Mouse (Mus musculus) thymus, postnatal 0 days (tissue): ENCODE data around the gene Sh3glb2. TPM values are rescaled to one million over a fixed set of nuclear protein-coding genes. Genes with fewer than 3 reads are reported as not detected.

Experiments
- DNase-seq: peaks from one replicate; pipeline ENCODE4 v3.0.0-alpha.2; 2015; ENCODE audit warnings: low spot score
- microRNA-seq: library from miRNA; unstranded; fragments of <30 nt; microRNA quantifications from one replicate; pipeline ENCODE4, GENCODE M21; 2016; ENCODE audit warnings: borderline number of aligned reads
- polyA plus RNA-seq: library from polyadenylated mRNA; unstranded; fragments of >200 nt; fragmentation: Nextera tagmentation; extraction: Ambion mirVana; gene quantifications from 2 replicates; pipeline ENCODE4 v1.2.1, GENCODE M21; 2015

Sh3glb2 gene
- polyA plus RNA-seq, 1 experiment from 2014 or later = 66.9 TPM

DNA sequence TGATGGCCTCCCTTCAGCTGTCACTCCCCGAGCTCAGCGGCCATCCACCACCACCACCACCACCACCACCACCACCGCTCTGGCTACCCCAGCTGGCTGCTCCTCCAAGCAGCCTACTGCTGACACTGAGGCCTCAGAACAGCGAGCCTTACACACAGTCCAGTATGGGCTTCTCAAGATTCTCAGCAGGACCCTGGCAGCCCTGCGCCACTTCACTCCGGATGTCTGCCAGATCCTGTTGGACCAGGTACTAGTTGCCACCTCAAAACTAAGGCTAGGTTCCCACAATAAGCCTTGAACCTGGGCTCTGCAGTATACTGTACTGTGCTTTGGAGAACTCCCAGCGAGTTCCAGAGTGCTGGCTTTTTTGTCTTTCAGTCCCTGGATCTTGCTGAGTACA is 16.6 kb downstream of the Sh3glb2 start:
- no peak for DNase-seq

DNA sequence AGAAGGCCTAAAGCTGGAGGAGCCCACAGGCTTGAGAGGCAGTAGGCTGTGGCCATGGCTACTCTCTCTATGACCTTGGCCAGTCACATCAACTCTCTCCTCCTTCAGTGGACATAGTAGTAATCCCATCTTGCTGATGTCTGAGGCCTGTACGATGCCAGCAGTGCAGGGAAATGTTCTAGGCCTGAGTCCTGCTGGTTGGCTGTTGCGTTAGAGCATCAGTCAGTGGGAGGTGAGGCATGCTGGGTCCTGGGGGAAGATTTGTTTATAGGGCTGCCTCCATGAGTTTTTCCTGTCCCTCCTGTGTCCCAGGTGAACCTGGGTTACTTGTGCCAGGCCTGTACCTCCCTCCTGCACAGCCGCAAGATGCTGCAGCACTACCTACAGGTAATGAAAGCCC is 17.1 kb downstream of the Sh3glb2 start:
- DNase-seq = no peak

DNA sequence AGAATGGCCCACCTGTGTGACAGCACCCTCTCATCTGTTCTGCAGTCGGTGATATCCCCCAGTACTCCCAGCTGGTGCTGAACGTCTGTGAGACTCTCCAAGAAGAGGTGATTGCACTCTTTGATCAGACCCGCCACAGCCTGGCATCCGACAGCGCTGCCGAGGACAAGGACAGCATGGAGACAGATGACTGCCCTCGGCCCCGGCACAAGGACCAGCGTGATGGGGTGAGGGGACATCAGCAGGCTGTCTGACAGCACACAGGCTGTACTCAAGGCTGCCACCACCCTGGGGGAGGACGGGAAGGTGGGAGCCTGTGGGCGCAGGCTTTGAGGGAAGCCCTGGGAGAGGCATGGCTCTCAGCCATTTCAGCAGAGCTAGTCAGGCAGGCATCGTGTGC is 22.0 kb downstream of the Sh3glb2 start:
- no peak for DNase-seq

GRCm38 (mm10) chr2:30336174-30336915 is 22.8 kb downstream of the Sh3glb2 start:
- no peak for DNase-seq

- DNase-seq = no peak
Observed at GRCm38 (mm10) chr2:30335324-30335723, 23.8 kb downstream of the Sh3glb2 start.

- DNase-seq = no peak
Observed at GRCm38 (mm10) chr2:30328791-30329190, 30.3 kb downstream of the Sh3glb2 start.

GRCm38 (mm10) chr2:30327276-30327675 is 31.9 kb downstream of the Sh3glb2 start:
- no peak for DNase-seq

- no peak for DNase-seq
Observed at GRCm38 (mm10) chr2:30325296-30325695, 33.8 kb downstream of the Sh3glb2 start.

- DNase-seq = no peak
Observed at GRCm38 (mm10) chr2:30323111-30323510, 36.0 kb downstream of the Sh3glb2 start.

DNA sequence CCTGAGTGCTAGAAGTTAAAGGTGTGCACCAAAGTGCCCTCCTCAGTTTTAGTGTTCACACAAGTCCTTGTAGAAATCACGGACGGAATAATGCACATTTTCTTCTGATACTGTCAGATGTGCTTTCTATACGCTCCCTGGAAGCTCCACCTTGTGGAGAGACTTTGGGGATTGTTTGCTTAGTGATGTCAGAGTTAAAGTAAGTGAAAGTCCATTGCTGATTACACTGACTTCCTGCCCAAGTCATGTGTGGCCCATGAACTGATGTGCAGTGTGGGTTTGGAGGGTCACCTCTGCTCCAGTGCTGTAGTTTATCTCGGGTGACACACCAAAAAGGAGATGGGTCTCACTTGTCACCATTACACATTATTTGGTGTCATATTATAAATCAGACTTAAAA is 39.9 kb downstream of the Sh3glb2 start:
- no peak for DNase-seq

DNA sequence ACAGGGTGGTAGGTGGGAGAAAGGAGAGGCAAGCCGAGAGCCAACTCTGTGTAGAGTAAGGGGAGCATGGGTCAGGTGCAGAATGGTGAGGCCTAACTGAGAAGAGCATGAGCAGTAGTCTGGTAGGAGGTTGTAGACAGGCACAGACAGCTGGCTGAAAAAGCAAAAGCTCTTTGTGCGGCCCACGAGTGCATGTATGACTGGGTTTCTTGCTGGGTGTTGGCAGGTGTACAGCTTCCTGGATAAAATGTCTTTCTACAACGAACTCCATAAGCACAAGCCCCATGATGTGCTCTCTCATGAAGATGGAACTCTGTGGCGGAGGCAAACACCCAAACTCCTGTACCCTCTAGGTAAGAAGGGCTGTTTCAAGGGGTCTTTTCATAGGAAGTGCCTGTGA is 42.2 kb downstream of the Sh3glb2 start:
- no peak for DNase-seq

- no peak for DNase-seq
Observed at GRCm38 (mm10) chr2:30316136-30316535, 43.0 kb downstream of the Sh3glb2 start.

DNA sequence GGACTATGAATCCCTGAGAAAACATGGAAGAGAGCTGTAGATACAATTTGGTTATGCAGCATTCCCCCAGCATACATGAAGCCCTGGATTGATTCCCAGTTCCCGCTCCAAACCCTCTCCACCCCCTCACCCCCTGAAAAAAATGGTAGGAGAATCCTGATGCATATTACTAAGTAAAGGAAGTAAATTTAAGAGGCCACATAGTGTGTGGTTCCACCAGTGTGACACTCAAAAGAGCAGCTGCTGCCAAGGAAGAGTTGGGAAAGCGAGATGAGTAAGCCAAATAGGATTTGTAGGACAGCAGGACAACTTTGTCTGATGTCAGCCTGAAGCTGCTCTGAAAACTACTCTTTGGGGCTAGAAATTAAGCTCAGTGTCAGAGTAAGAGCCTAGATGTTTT is 47.7 kb downstream of the Sh3glb2 start:
- DNase-seq = no peak

DNA sequence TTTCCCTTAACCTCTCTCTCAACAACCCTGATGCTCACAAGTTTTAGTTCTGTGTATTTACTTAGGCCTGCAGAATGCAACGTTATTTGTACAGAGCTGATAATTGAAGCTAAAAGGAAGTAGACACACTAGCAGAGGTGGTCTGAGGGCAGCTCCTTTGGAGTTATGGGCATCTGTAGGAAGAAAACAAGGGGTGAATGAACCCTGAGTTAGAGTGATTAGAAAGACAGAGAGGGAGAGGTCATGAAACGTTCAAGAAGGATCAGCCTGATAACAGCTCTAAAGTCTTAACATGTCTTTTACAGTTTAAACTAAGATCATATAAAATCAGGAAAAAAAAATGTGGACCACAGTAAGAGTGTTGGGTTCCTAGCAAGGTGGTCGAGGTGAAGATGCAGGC is 49.8 kb downstream of the Sh3glb2 start:
- DNase-seq = no peak

DNA sequence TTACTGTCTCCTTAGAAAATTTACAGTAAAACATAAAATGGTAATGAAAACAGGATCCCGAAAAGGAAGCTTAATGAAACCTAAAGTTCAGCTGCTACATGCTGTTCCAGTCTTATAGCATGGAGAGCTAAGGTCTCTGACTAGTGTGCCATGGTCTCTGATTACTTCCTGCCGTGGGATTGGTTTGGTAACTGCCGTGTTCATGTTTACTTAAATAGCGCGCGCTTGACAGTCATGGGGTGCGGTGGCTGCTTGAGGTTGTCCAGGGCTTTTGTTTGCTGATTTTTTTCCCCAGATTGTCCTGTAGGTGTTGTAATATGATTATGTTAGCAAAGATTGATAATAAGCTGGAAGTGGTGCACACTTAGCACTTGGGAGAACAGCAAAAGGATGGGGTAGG is 53.0 kb downstream of the Sh3glb2 start:
- DNase-seq = no peak

DNA sequence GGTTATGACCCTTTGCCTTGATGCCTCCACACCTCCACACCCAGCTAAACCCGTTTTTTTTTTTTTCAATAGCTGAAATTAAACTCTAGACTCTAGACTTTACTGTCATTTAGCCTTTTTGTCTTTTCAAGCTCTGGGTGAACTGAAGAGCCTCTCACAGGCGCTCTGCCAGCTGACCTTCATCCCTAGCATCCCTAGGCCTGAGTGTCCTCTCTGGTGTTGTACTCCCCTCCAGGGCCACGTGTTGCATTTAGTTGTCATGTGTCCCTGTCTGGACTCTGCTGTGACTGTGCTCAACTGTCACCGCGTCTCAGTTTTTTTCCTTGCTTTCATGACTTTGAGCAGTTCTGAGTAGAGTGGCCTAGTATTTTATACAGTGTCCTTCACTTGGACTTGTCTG is 59.2 kb downstream of the Sh3glb2 start:
- no peak for DNase-seq

GRCm38 (mm10) chr2:30299525-30299924 is 59.6 kb downstream of the Sh3glb2 start:
- no peak for DNase-seq

Small RNAs within 50 kb of the gene (microRNA-seq; reads per million reads assigned to microRNA genes)
- not detected for gene Gm47292

Other genes with a start within 250 kb of the Sh3glb2 start
- gene Zer1, start 234.8 kb downstream of the Sh3glb2 start, polyA plus RNA-seq = 5.6 and 9.6 TPM in 2 replicates
- 4.9 and 5.7 TPM in 2 replicates for gene Tbc1d13, start 225.6 kb downstream of the Sh3glb2 start, polyA plus RNA-seq
- 22.6 and 23.5 TPM in 2 replicates for gene Endog, start 187.8 kb downstream of the Sh3glb2 start, polyA plus RNA-seq
- 44.8 and 46.0 TPM in 2 replicates for gene Spout1, start 180.9 kb downstream of the Sh3glb2 start, polyA plus RNA-seq
- gene Kyat1, start 153.5 kb downstream of the Sh3glb2 start, polyA plus RNA-seq = 14.5 and 15.5 TPM in 2 replicates
- gene Lrrc8a, start 121.6 kb downstream of the Sh3glb2 start, polyA plus RNA-seq = 21.4 and 22.6 TPM in 2 replicates
- gene Gm28035, start 118.8 kb downstream of the Sh3glb2 start, polyA plus RNA-seq = 0.04 and 0.08 TPM in 2 replicates
- 2.8 and 3.0 TPM in 2 replicates for gene Phyhd1, start 93.1 kb downstream of the Sh3glb2 start, polyA plus RNA-seq
- gene Gm28038, start 78.3 kb downstream of the Sh3glb2 start, polyA plus RNA-seq = not detected in 2 replicates
- 15.8 and 18.6 TPM in 2 replicates for gene Dolk, start 73.0 kb downstream of the Sh3glb2 start, polyA plus RNA-seq
- gene Nup188, start 72.9 kb downstream of the Sh3glb2 start, polyA plus RNA-seq = 21.3 and 22.3 TPM in 2 replicates
- gene Miga2, start 4.9 kb upstream of the Sh3glb2 start, polyA plus RNA-seq = 7.6 and 10.6 TPM in 2 replicates
- gene Dolpp1, start 32.9 kb upstream of the Sh3glb2 start, polyA plus RNA-seq = 27.8 and 28.1 TPM in 2 replicates
- gene Crat, start 56.5 kb upstream of the Sh3glb2 start, polyA plus RNA-seq = 7.9 and 10.2 TPM in 2 replicates
- 127 and 128 TPM in 2 replicates for gene Ptpa, start 56.7 kb upstream of the Sh3glb2 start, polyA plus RNA-seq
- gene Ier5l, start 114.9 kb upstream of the Sh3glb2 start, polyA plus RNA-seq = 0.55 and 0.69 TPM in 2 replicates
- gene Cstad, start 235.7 kb upstream of the Sh3glb2 start, polyA plus RNA-seq = 1.2 and 1.3 TPM in 2 replicates